Mouse (Mus musculus): ENCODE data around the gene Myo15. TPM values are rescaled to one million over a fixed set of nuclear protein-coding genes. Genes with fewer than 3 reads are reported as not detected.
"Not testable (repeated sequence)": the region's sequence is repeated elsewhere in the genome, so short reads cannot be mapped to it uniquely, and the experiment has no call there.

The Myo15 gene
- 0.64 TPM in 2 replicates for polyA plus RNA-seq (2016; fragmentation: Nextera tagmentation; extraction: Ambion mirVana)

DNA sequence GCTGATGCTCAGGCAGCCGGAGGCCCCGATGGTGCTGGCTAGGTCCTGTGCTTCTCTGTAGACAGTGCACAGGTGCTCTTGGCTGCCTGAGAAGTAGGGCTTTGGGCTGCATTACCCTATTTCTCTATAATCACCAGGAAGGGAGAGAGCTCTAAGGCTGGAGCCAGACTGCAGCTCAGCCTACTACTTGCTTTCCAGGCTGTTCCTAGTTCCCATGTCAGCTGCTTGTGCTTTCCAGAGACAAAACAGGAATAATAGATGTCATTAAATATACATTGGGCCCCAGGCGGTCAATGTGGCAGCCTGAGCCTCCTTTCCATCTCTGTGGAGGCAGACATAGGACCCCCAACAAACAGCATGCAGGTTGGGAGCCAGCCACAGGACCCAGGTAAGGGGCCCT lies at the start of gene Myo15:
Gene Myo15 (plus strand): TSS at position 301 of the 400 bp plus-strand sequence.
- Histone ChIP-seq H3K9ac (replicated peaks) (no peak within 1 kb of the TSS), H3K4me2 (no peak within 1 kb of the TSS), H3K36me3 (peaks cover 70% of the 10 kb centered on the region), H3K4me1 (replicated peaks) (no peaks in the 10 kb centered on the region), H3K27ac (no peak within 1 kb of the TSS), H3K9me3 (no peaks in the 10 kb centered on the region), H3K4me3 (replicated peaks) (no peak within 1 kb of the TSS), H3K27me3 (no peaks in the 10 kb centered on the region)
- ATAC-seq (ENCODE audit: insufficient number of reproducible peaks, insufficient read depth, low FRiP score, low TSS enrichment, low read depth), result no peak
- 92% methylated on average over 3 of the region's 3 CpGs for WGBS

DNA sequence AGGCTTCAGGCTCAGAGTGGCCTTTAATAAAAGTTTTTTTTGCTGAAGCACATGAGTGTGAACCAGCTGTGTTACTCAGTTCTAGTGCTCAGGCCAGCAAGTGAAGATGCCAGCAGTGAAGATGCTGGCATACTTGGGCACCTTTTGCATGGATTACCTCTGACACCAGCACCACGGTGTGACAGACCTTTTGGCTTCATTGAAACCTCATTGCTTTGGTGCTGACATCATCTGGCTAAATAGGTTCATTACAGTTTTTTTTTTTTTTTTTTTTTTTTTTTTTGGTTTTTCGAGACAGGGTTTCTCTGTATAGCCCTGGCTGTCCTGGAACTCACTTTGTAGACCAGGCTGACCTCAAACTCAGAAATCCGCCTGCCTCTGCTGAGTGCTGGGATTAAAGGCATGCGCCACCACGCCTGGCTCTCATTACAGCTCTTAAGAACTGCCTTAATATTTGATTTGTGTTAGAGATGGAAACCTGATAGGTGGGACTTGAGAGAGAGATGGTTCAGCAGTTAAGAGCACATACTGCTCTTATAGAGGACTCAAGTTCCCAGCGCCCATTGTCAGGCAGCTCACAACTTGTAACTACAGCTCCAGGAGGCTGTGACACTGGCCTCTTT lies 47.0 kb upstream of the Myo15 start:
- H3K4me3 ChIP-seq (replicated peaks), result no peak overlapping the region
- 55% methylated on average over 6 of the region's 6 CpGs for WGBS
- no peak overlapping the region for H3K4me2 ChIP-seq
- no peak overlapping the region for H3K27ac ChIP-seq
- peaks cover 16% of the 10 kb centered on the region for H3K4me1 ChIP-seq (replicated peaks)
- peaks cover 18% of the 10 kb centered on the region for H3K36me3 ChIP-seq
- H3K27me3 ChIP-seq, result no peaks in the 10 kb centered on the region
- H3K9ac ChIP-seq (replicated peaks), result no peak overlapping the region
- no peak for ATAC-seq (ENCODE audit: insufficient number of reproducible peaks, insufficient read depth, low FRiP score, low TSS enrichment, low read depth)
- H3K9me3 ChIP-seq, result no peaks in the 10 kb centered on the region

DNA sequence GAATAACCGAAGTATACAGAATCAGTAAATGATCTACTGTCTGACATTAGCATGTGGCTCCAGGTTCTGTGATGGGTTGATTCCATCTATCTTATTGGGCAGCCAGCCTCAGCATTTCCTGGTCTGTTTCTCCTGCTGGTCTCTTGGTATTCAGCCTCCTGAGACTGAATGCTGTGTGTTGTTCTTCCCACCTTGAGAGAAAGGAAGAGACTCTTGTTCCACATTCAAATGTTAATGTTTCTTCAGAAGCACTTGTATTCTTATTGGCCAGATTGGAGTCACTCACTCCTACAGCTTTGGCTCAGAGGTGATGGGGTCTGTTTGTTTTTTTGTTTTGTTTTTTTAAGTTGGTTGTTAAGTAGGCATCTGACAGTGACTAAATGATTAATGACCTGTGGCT lies 46.1 kb upstream of the Myo15 start:
- H3K4me3 ChIP-seq (replicated peaks), result no peak overlapping the region
- H3K27ac ChIP-seq, result no peak overlapping the region
- H3K27me3 ChIP-seq, result no peaks in the 10 kb centered on the region
- no peak overlapping the region for H3K9ac ChIP-seq (replicated peaks)
- peaks cover 15% of the 10 kb centered on the region for H3K4me1 ChIP-seq (replicated peaks)
- H3K9me3 ChIP-seq, result no peaks in the 10 kb centered on the region
- no peak for ATAC-seq (ENCODE audit: insufficient number of reproducible peaks, insufficient read depth, low FRiP score, low TSS enrichment, low read depth)
- 72% methylated on average over 1 of the region's 1 CpGs for WGBS
- no peak overlapping the region for H3K4me2 ChIP-seq
- H3K36me3 ChIP-seq, result peaks cover 27% of the 10 kb centered on the region

DNA sequence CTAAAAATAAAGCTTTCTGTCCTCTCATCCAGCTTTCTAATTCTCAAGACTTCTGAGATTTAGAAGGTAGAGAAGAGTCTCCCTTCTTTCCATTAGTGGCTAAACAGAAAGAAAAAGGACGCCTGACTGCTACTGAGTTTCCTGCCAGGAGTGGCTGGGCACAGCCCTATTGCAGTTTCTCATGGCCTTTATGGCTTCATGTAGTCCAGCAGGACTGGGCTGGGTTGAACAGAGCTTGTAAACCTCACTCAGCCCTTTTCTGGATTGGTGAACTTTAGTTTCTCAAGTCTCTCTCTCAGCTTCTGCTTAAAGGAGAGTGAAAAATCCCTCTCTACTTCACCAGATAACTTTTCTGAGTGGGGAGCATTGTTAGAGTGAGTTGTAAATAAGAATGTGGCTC lies 42.7 kb upstream of the Myo15 start:
- no peaks in the 10 kb centered on the region for H3K9me3 ChIP-seq
- no peaks in the 10 kb centered on the region for H3K4me1 ChIP-seq (replicated peaks)
- H3K27ac ChIP-seq, result no peak overlapping the region
- no peak overlapping the region for H3K4me3 ChIP-seq (replicated peaks)
- H3K9ac ChIP-seq (replicated peaks), result no peak overlapping the region
- no peak overlapping the region for H3K4me2 ChIP-seq
- H3K36me3 ChIP-seq, result peaks cover 50% of the 10 kb centered on the region
- no peaks in the 10 kb centered on the region for H3K27me3 ChIP-seq
- WGBS, result 83% methylated on average over 1 of the region's 1 CpGs
- no peak for ATAC-seq (ENCODE audit: insufficient number of reproducible peaks, insufficient read depth, low FRiP score, low TSS enrichment, low read depth)

DNA sequence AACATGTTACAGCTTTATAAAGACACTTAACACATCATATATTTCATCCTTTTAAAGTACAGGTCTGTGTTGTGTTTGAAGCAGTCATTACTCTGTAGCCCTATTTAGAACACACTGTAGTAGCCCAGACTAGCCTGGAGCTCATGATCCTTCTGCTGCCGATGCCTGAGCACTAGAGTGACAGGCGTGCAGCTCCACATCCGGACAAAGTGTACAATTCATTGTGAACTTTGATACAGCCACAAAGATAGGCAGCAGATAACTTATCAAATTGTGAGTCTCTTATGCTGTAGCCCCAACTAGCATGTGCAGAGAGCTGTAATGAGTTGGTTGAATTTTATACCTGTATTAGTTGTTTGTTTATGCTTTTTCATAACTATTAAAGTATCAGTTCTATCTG lies 41.5 kb upstream of the Myo15 start:
- WGBS, result 93% methylated on average over 3 of the region's 3 CpGs
- no peak for ATAC-seq (ENCODE audit: insufficient number of reproducible peaks, insufficient read depth, low FRiP score, low TSS enrichment, low read depth)
- Histone ChIP-seq H3K4me2 (no peak overlapping the region), H3K27ac (no peak overlapping the region), H3K9ac (replicated peaks) (no peak overlapping the region), H3K9me3 (no peaks in the 10 kb centered on the region), H3K36me3 (peaks cover 62% of the 10 kb centered on the region), H3K4me1 (replicated peaks) (no peaks in the 10 kb centered on the region), H3K4me3 (replicated peaks) (no peak overlapping the region), H3K27me3 (no peaks in the 10 kb centered on the region)

DNA sequence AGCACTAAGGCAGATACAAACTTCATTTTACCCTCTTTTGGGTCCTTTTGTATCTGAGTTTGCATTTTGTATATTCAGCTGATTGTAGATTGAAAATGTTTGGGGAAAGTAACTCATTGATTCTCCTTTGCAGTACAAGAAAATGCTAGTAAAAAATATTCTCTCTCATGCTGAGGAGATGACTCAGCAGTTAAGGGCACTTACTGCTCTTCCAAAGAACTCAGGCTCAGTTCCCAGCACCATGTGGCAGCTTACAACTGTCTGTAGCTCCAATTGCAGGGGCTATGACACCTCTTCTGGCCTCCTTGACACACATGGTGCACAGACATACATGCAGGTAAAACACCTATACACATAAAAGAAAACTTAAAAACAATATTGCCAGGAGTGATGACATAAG lies 35.6 kb upstream of the Myo15 start:
- no peak overlapping the region for H3K4me2 ChIP-seq
- H3K4me3 ChIP-seq (replicated peaks), result no peak overlapping the region
- H3K27ac ChIP-seq, result no peak overlapping the region
- no peaks in the 10 kb centered on the region for H3K9me3 ChIP-seq
- peaks cover 85% of the 10 kb centered on the region for H3K36me3 ChIP-seq
- no peak overlapping the region for H3K9ac ChIP-seq (replicated peaks)
- H3K27me3 ChIP-seq, result no peaks in the 10 kb centered on the region
- no peak for ATAC-seq (ENCODE audit: insufficient number of reproducible peaks, insufficient read depth, low FRiP score, low TSS enrichment, low read depth)
- H3K4me1 ChIP-seq (replicated peaks), result no peaks in the 10 kb centered on the region

DNA sequence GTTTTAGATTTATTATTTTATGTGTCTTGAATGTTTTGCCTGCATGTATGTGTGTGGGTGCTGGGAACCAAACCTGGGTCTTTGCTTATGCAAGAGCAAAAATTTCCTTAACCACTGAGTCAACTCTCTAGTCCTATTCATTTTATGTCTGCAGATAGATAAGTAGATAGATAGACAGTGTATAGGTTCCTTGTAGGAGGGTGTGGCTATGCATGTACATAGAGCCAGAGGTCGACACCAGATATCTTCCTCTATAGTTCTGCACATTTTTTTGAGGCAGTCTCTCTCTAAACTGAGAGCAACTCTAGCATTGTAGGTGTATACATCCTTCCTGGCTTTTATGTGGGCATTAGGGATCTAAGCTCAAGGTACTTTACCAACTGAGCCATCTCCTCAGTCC lies 34.0 kb upstream of the Myo15 start:
- Histone ChIP-seq H3K9ac (replicated peaks) (no peak overlapping the region), H3K4me1 (replicated peaks) (no peaks in the 10 kb centered on the region), H3K27me3 (no peaks in the 10 kb centered on the region), H3K36me3 (peaks cover 89% of the 10 kb centered on the region), H3K4me3 (replicated peaks) (no peak overlapping the region), H3K9me3 (no peaks in the 10 kb centered on the region), H3K4me2 (no peak overlapping the region), H3K27ac (no peak overlapping the region)
- WGBS, result 97% methylated on average over 1 of the region's 1 CpGs
- ATAC-seq (ENCODE audit: insufficient number of reproducible peaks, insufficient read depth, low FRiP score, low TSS enrichment, low read depth), result no peak

DNA sequence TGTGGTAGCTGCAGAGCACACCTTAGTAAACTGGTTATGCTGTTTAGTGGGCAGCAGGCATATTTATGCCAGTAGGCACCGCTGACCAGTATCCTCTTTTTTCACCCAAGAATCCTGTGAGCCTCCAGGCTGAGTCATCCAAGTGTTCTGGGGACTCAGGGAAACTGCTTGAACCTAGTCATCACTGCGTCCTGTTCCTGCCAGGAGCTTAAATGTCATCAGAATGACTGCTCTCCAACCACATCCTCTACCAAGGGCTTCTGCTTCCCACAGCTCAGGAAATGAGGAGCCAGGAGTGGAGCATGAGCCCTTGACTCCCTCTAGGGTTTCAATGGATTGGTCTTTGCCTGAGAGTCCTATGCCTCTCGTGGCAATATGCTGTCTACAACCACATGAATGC lies 32.5 kb upstream of the Myo15 start:
- no peak for ATAC-seq (ENCODE audit: insufficient number of reproducible peaks, insufficient read depth, low FRiP score, low TSS enrichment, low read depth)
- Histone ChIP-seq H3K4me2 (no peak overlapping the region), H3K9ac (replicated peaks) (no peak overlapping the region), H3K27ac (no peak overlapping the region), H3K4me1 (replicated peaks) (no peaks in the 10 kb centered on the region), H3K36me3 (peaks cover 91% of the 10 kb centered on the region), H3K4me3 (replicated peaks) (no peak overlapping the region), H3K9me3 (no peaks in the 10 kb centered on the region), H3K27me3 (no peaks in the 10 kb centered on the region)
- 86% methylated on average over 3 of the region's 3 CpGs for WGBS

DNA sequence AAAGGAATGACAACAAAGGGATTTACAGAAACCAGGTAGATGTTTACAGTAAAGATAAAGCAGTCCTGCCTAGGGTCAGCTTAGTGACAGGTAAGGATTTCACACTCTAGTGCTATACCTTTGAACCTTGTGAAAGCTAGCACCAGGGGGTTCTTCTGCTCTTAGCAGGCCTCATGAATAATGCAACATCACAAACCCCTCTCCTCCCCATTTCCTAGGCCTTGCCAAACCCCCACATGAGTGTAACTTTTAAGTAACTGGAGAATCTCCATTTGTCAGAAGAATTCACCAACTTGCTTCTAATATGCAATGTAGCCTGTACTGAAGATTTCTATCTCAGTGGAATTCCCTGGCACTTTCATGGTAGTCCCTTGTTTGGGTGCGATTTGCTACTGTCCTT lies 29.5 kb upstream of the Myo15 start:
- WGBS, result 20% methylated on average over 1 of the region's 1 CpGs
- peaks cover 91% of the 10 kb centered on the region for H3K36me3 ChIP-seq
- not testable (repeated sequence) for ATAC-seq (ENCODE audit: insufficient number of reproducible peaks, insufficient read depth, low FRiP score, low TSS enrichment, low read depth)

DNA sequence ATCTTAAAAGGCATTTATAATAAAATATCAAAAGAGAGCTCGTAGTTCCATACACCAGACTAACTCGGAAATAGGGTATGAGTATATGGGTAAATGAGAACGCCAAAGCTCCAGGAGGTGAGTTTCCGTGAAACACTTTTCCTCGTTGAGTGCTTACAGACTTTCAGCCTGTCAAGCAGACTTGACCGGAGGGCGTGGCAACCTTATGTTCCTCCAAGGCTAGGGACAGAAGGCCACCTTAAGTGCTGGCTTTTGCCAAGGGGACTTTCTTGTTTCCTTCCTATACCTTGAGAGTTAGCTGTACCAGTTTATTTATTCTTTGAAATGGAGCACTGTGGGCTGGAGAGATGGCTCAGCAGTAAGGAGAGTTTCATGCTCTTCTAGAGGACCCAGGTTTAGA lies 29.0 kb upstream of the Myo15 start:
- H3K27ac ChIP-seq, result no peak overlapping the region
- 26% methylated on average over 7 of the region's 7 CpGs for WGBS
- H3K9me3 ChIP-seq, result no peaks in the 10 kb centered on the region
- H3K27me3 ChIP-seq, result no peaks in the 10 kb centered on the region
- ATAC-seq (ENCODE audit: insufficient number of reproducible peaks, insufficient read depth, low FRiP score, low TSS enrichment, low read depth), result no peak
- H3K4me1 ChIP-seq (replicated peaks), result no peaks in the 10 kb centered on the region
- H3K9ac ChIP-seq (replicated peaks), result no peak overlapping the region
- no peak overlapping the region for H3K4me3 ChIP-seq (replicated peaks)
- H3K36me3 ChIP-seq, result peaks cover 87% of the 10 kb centered on the region
- no peak overlapping the region for H3K4me2 ChIP-seq

More for the DNA sequence above, 29.5 kb upstream of the Myo15 start:
- not testable (repeated sequence) for H3K27me3 ChIP-seq; H3K4me3 ChIP-seq (replicated peaks); H3K9me3 ChIP-seq; H3K4me1 ChIP-seq (replicated peaks); H3K4me2 ChIP-seq; H3K27ac ChIP-seq; H3K9ac ChIP-seq (replicated peaks)

DNA sequence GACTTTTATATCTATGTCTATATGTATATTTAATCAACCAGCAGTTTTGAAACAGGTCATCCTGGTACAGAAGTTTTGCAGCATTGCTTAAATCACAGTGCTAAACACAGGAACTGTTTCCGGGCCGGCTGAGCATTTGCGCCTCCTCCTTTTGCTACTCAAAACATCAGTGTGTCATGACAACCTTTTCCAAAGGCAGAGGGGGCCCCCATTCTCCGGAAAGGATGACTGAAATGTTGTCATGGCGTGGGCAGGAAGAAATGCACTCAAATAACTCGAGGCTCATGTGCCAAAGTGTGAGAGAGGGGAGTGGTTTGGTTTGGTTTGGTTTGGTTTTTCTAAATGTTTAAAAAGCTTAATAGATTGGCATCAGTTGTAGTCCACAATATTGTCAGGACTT lies 26.2 kb upstream of the Myo15 start:
- no peak for ATAC-seq (ENCODE audit: insufficient number of reproducible peaks, insufficient read depth, low FRiP score, low TSS enrichment, low read depth)
- H3K4me3 ChIP-seq (replicated peaks), result no peak overlapping the region
- WGBS, result 86% methylated on average over 6 of the region's 6 CpGs
- no peaks in the 10 kb centered on the region for H3K27me3 ChIP-seq
- H3K9ac ChIP-seq (replicated peaks), result no peak overlapping the region
- peaks cover 62% of the 10 kb centered on the region for H3K36me3 ChIP-seq
- H3K4me2 ChIP-seq, result no peak overlapping the region
- no peaks in the 10 kb centered on the region for H3K4me1 ChIP-seq (replicated peaks)
- no peak overlapping the region for H3K27ac ChIP-seq
- no peaks in the 10 kb centered on the region for H3K9me3 ChIP-seq

DNA sequence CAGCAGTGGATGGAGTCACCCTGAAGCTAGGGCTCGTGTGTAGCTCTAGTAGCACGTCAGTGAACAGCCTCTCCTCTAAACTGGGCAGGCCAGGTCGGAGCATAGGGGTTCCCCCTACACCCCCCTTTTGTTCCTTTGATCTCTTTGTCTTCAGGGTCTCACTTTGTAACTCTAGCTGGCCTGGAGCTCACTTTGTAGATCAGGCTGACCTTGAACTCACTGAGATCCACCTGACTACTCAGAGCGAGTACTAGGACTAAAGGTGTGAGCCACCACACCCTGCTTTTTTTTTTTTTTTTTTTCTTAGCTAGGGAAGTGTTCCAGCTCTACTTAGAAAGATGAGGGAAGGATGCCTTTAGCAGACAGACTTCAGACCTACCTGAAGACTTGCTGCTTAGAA lies 25.1 kb upstream of the Myo15 start:
- Histone ChIP-seq H3K4me1 (replicated peaks) (no peaks in the 10 kb centered on the region), H3K4me2 (no peak overlapping the region), H3K9me3 (no peaks in the 10 kb centered on the region), H3K27me3 (no peaks in the 10 kb centered on the region), H3K9ac (replicated peaks) (no peak overlapping the region), H3K27ac (no peak overlapping the region), H3K36me3 (peaks cover 51% of the 10 kb centered on the region), H3K4me3 (replicated peaks) (no peak overlapping the region)
- 86% methylated on average over 4 of the region's 4 CpGs for WGBS
- no peak for ATAC-seq (ENCODE audit: insufficient number of reproducible peaks, insufficient read depth, low FRiP score, low TSS enrichment, low read depth)
